Mouse (Mus musculus) T-helper 1 cell (primary cell): ENCODE measurements around the gene Selenon.

Source experiments
- in situ Hi-C: fragments of 300-600 bp; cut with MboI, MseI; formaldehyde crosslinking; loops from one replicate; pipeline ENCODE4 v1.15.1; 2025; ENCODE audit warnings: high pct_unique_total_duplicates

Selenon gene

DNA sequence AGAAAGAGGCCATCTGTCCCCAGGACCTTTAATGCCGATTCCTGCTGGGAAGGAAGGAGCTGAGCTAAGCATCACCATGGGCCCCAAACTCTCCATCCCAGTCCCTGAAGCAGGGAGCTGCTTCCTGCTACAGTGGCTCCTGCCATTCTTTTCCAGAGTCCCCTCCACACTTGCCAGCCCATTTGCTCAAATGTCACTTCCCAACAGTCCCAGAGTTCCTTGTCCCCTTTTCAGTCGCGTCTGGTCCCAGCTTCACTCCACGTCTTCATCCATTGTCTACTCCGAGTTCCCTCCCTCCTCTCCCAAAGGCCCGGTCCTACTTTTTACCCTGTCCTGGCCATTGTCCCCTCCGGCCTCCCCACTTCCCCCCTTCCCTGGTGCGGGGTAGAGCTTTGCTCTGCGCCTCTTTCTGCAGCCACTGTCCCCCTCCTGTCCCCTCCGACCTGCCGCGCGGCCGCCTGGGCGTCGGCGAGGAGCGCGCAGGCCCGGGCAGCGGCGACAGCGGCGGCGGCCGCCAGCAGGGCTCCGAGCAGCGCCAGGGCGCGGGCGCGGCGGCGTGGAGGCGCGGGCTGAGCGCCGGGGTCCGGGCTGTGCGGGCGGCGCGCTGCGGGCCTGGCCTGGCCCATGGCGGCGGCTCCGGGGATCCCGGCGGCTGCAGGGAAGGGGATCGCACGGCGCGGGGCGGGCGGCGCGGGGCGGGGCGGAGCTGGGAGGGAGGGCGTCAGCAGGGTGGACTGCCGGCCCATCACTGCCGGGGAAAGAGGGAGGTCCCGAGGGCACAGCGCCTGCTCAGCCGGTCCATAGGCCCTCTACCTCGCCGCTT lies at the start of gene Selenon:
Gene Selenon (minus strand): TSS at position 673 of the 823 bp plus-strand sequence.
- in situ Hi-C loops, result no loop called here

DNA sequence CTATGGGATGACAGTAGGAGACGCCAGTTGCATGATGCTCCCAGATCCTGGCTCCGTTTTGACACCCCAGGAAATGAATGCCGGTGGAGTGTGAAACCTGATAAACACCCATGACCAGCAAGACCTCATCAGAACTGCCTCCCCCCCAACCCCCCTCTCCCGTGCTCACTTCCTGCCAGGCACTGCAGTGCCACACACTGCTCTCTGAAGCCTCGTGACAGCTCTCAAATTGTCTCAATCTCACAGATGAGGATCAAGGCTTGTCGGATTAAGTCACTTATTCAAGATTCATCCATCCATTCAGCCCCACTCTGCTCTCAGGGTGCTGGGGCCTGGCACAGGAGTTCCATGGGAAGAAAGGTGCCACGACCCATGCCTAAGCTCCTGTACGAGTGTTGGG lies 49.4 kb upstream of the Selenon start:
- in situ Hi-C loops, result no loop called here

DNA sequence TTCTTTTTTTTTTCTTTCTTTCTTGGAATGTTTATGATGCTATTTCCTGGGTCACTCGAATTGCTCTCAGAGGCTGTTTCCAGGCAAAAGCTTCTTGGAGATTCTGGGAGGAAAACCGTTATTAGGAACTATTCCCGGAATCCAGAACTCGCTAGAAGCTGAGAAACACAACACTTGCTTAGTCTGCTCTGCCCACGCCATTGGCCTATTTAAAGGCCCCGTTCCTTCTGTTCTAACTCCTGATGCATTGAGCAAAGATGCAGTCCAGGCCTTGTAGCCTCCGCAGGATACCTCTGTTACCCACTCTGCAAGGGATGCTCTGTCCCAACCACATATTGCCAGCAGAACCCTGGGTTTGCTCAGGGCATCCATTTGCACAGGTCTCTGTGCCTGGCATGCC lies 48.8 kb upstream of the Selenon start:
- in situ Hi-C loops, result no loop called here

DNA sequence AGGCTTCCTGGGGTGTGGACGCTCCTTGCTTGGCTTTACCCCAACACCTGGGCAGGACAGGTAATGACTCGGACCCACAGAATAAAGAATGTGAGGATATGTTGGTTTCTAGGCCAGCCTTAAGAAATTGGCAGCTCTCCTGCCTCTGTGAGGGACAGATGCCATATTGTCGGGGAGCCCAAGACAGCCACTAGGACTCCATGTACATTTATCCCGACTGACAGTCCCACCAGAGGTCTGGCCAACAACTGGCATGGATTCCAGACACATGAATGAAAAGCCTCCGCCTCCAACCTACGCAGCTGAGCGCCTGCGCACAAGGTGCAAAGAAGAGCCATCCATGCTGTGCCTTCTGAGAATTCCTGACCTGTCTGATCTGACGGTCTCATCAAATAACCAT lies 48.1 kb upstream of the Selenon start:
- in situ Hi-C loops, result no loop called here

DNA sequence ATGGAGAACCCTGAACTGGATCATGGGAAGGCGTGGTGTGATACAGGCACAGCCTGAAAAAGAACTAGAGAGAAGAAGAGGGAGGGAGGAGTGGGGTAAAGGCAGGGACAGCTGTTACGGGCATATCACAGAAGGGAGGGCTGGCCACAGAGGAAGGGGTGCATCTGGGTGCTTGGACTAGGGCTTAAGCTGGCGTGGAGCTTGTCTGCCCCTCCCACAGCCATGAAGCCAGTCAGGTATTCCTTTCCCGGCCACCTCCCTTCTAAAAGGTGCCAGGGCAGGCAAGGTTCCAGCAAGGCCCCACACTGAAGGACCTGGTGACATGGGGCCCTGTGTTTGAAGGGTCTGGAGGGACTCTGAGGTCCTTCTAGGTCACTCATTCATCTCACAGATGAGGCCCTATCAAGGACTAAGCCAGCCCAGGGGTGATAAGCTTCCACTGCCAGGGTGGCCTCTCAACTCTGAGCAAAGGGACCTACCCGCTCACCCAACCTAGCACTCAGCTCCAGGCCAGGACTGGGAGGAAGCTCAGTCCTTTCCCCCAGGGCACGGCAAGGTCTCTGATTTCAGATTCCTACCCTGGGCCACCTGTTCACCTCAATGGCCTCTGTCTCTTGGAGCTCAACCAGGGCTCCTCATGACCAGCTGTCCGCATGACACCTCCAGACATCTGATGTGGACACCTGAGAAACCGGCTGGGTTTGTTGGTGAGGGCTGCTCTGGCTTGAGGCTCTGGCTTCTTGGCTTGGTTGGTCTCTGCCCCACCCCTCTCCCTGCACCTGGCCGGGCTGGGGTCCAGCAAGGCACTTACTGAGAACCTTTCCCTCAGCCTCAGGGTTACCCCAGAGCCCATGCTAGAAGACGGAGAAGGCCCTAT lies 45.1 kb upstream of the Selenon start:
- in situ Hi-C loops, result no loop called here

DNA sequence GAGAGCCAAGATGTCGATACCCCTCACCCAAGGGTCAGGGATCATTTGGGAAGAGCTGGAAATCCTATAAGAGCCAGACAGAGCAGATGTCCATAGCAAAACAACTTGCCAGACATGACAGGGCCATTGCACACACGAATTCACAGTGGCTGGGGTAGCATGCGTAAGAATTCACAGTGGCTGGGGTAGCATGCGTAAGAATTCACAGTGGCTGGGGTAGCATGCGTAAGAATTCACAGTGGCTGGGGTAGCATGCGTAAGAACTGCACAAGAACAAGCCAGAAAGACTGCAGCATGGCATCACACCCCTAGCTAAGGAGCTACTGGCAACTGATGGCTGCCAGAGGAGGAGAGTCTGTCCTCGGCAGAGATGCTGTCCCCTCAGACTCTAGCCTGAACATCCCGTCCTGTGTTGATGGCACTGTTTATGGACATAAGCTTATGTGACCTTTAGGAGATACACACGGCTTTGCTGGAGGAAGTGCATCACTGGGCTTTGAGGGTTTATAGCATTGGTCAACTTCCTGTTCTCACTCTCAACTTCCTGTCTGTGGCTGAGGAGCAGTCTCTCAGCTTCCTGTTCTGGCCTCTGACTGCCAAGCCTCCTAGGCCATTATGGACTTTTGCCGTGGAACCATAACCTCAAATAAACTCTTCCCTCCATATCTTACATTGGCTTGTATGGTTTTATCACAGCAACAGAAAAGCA lies 42.9 kb upstream of the Selenon start:
- in situ Hi-C loops, result no loop called here

DNA sequence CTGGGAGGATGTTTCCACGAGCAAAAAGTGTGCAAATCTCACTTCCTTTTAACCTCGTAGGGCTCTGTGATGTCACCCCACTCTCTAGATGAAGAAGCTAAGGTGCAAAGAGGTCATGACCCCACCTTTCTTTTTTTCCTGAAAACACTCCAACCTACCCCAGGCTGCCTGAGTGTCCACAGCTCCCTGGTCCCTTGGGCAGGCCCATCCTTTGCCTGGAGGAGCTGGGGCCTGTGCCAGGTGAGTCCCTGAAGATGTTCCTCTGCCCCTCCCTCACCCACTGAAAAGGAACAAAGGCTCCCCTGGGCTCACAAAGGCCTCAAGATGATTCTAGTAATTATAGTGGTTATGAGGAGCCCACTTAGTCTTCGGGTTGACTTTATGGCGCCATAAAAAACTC lies 40.5 kb upstream of the Selenon start:
- in situ Hi-C loops, result no loop called here

DNA sequence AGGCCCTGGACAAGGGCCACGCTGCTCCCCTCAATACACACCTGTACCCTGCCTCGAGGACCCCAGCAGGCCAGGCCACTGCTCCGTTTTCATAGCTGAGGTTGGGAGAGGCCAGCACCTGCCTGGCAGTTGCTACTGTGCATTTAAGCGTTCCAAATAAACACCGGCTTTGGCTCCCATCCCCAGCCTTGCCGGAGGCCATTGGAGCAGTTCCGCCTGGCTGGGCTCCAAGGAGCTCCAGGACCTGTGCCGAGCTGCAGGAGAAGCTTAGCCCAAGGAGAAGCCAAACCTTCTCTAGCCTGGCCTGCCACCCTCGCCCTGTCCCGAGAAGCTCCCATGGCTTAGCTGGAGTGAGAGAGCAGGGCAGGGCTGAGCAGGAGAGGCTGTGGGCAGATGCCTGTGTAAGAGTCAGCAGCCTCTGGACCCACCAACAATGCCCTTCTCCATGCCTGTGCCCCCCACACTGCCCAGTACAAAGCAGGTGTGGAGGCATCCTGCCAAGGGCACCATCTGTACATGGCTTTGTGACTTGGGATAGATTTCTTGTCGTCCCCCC lies 39.6 kb upstream of the Selenon start:
- in situ Hi-C loops, result no loop called here

DNA sequence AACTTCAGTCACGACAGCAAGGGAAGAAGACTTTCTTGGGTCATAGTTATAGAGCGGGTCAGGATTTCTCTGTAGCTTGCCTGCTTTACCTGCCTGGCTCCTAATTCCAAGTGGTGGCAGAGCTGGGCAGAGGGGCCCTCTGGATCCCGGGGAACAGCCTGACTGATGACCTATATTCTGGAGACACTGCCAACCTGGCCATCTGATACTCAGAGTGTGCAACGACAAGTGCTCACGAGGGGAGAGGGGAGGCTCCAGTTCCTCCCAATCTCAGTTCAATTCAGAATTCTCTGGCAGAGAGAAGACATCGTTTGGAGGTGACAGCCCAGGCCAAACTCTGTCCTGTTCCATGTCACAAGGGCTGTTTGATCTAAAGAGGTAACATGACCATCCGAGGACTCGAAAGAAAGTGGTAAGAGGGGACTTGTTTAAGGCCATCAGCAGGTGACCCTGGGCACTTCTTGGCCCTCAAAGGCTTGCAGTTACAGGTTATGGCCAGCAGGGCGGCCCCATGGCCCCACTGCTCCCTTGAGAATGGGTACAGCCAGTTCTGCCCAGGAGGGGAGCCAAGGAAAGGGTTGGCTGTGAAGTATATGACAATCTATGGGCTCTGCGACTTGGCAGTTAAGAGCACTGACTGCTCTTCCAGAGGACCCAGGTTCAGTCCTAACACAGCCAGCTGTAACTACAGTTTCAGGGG lies 38.4 kb upstream of the Selenon start:
- in situ Hi-C loops, result no loop called here

DNA sequence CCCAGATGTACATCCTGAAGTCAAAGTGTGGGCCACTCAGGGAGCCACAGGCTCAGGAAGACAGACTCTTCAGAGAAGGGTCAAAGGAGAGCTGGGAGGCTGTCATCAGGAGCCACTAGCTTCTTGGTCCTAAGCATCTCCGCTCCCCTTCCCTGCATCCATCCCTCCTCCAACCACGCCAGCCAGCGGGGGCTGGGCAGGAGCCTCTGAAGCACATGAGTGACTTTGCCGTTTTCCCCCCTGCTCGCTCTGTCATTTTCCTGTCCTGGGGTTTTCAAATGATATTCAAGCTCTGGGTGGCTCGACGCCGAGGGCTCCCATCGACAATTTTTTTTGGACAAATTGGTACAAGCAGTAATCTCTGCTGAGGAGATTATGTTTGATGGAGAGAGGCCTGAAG lies 37.8 kb upstream of the Selenon start:
- in situ Hi-C loops, result no loop called here

DNA sequence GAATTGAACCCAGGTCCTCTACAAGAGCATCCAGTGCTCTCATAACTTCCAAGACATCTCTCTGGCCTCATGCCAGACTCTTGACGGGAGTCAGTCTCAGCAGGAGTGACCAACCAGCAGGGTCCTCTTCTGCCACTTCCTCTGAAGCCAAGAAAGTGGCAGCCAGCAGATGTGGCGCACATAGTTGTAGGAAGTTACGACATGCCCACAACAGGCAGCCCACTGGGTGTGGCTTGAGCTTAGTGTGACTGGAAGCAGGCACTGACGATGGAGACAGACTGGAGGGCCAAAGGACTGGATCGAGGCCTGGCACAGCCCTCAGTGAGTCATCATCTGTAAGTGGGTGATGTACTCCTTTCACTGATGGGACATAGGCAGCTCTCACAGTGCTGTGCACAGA lies 37.0 kb upstream of the Selenon start:
- in situ Hi-C loops, result no loop called here

DNA sequence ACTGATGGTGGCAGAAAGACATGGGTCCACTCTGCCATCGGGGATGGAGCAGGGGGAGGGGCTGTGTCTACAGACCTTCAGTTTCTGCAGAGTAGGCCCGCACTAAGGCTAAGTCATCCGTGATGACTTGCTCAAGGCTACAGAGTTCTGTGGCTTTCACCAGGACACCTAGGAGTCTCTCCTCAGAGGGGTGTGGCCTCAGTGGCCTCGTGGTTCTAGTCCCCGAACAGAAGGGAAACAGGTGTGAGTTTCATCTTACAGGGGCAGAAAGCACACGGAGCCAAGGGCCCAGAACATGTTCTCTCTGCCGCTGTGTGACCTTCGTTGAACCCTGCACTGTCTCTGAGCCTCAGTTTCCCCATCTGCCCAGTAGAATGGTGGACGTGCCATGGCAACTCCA lies 36.3 kb upstream of the Selenon start:
- in situ Hi-C loops, result no loop called here

DNA sequence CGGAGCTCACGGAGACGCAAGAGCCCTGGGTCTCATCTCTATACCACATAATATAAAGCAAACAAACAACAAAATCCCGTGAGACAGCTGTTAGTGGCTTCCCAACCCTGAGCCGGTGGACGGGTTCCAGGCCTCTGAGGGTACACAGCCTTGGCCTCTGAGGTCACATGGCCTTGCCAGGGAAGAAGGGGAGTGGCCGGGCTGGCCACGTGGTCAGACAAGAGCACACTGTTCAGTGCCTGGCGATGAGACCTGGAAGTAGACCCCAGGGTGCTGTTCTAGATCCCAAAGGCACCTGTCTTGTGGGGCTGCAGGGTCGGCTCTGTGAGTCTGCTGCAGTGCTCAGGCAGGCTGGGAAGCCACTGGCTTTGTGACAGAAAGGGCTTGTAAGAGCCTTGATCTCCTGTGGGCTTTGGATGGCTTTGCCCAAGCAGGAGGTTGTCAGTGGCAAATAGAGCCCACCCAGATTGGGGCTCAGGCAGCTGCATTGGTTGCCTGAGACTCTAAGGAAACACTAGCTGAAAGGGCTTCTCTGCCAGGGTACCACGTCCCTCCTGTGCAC lies 35.8 kb upstream of the Selenon start:
- in situ Hi-C loops, result no loop called here

DNA sequence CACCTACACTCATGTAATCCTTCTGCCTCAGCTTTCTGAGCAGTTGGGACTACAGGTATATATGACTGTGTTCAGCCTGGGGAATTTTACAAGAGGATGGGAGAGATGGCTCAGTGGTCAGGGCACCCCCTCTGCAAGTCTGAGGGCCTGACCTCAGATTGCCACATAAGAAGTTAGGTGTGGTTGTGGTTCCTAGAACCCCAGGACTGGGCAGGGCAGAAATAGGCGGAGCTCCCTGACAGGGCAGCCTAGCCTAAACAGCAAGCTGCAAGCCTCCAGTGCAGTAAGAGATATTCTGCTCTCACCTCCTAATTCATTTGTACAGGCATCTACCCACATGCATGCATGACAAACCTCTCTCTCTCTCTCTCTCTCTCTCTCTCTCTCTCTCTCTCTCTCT lies 34.7 kb upstream of the Selenon start:
- in situ Hi-C loops, result no loop called here

DNA sequence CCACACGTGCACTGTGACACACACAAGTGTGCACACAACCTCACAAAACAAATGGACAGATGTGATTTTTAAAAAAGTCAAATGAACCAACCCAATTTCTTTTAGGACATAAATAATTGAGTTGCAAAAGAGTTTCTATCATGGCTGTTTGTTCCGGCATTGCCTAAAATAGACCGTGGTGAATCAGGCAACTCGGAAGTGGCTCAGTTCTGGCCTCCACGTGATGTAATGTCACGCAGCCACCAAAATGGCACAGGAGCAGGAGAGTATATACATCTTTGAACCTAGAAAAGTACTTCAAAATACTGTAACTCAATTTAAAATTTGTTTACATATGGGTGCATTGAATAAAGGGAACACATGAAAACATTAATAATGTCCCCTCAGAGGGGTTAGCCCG lies 34.2 kb upstream of the Selenon start:
- in situ Hi-C loops, result no loop called here

DNA sequence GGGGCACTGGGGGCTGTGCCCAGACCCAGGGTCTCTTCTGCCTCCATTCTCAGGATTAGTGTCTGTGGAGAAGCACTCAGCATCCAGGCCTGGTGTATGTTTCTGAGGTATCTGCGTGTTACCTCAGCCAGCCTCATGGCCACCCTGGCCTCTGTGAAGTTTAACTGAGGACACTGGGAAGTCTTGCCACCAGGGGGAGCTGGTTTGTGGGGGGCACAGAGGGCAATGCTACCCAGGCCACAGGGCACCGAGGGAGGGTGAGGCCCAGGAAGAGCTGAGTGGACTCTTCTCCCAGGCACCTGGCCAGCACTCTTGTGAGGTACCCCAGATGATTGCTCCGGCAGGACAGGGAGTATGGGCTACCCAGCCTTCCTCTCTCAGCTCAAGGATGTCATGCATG lies 31.5 kb upstream of the Selenon start:
- in situ Hi-C loops, result no loop called here

DNA sequence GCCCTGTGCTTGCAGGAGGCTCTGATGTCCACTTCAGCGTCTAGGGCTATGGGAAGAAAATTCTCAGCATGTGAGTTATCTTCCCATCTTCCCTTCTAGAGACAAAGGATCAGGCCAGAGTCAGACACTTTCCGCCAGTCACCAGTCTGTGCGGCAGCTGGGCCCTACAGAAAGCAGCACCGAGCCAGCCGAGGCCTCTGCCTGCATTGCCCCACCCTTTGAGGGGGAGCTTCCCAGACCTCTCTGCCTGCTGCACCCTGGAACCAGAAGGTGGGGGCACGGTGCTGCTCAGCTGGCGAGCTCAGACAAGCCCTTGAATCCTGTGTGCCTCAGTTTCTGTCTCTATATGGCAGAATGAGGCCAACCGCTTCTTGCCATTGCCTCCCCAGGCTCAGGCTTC lies 29.4 kb upstream of the Selenon start:
- in situ Hi-C loops, result no loop called here

DNA sequence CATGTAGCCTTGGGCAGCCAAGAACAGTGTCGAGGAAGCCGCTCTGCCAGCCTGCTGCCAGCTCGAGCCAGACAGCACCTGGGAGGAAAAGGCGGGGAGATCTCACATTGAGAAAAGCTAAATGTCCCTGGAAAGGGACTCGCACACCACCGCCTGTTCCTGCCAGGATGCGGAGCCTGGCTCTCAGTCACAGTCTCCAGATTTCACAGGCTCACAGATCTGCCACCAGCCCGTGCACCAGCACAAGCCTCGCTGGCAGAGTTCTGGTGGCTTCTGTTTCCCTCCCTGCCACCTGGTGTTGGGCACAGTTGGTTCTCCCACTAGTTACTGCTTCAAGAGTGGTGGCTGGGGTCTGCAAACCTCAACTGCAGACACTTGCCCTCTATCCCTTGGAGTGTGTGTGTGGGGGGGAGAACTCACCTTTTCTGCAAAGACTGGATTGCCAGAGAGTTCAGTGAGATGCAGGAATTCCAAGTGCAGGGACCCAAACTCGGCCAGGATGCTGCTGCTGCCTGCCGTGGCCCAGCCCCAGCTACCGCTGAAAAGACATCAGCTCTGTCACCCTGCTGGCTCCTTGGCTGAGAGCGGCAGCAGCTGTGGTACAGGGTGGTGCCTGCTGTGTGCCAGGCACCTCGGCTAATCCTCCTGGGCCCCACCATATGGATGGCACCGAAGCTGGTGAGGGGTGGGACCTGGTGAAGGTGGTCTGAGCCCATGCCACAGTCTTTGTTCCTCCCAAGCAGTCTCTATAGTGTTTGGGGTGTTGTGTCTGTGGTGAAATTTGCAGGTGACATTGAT lies 28.6 kb upstream of the Selenon start:
- in situ Hi-C loops, result no loop called here

DNA sequence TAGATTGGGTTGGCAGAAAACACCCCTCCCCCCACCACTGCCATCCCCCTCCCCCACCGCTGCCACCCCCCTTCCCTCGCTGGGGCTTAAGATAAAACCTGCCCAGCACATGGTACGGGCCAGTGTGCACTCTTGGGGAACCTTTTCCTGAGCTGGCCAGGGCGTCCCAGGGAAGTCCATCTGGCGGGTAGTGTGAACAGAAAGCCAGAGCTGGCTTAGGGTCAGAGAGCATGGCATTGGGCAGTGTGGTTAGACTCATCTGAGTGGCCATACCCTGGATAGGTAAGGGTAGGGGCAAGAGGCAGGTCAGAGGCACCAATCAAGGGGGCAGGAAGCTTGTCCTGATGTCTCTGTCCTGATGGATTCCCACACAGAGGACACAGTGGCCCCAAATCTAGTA lies 27.7 kb upstream of the Selenon start:
- in situ Hi-C loops, result no loop called here

DNA sequence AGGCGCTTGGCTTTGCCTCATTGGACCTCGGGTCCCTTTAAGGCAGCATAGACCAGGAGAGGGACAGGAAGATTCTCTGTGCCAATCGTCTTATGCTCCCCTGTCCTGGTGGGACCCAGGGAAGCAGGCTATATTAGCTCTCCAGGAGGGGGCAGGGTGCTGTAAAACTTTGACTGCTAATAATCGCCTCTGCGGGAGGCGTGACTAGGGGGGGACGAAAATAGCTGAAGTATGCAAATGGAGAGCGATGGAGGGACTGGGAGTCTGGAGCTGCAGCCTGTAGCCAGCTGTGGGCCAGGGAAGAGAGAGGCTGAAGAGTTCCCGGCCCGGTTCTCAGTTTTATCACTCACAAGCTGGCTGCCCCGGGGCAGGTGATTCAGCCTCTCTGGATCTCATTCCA lies 27.2 kb upstream of the Selenon start:
- in situ Hi-C loops, result no loop called here
